16 mouse cellular contexts compared by ENCODE assay signal in genomic region chr7:106758800-106759199, GRCm38 (mm10). TPM values are rescaled to one million over a fixed set of nuclear protein-coding genes. Genes with fewer than 3 reads are reported as not detected.
"Had no signal": no experiment of that assay in that cellular context is flagged by ENCODE, and none has a peak within 500 bp of the region (broad histone marks: within the 10 kb centered on the region; RNA-seq: fewer than 3 reads in every experiment).

No protein-coding gene starts in this region.

- H3K36me3 ChIP-seq: limb, embryonic 10.5 days; liver, embryonic 13.5 days; lung, embryonic 15.5 days; midbrain, embryonic 12.5 days had no signal

- ATAC-seq: intestine, postnatal 0 days; liver, postnatal 0 days; midbrain, embryonic 16.5 days had no signal

- DNase-seq: kidney, adult 9 months; kidney, postnatal 36 days; liver, embryonic 13.5 days; liver, postnatal 0 days; lung, postnatal 36 days; spleen, adult 18-20 months; thymus, postnatal 36 days had no signal

- H3K27me3 ChIP-seq: liver, embryonic 13.5 days; lung, embryonic 15.5 days; midbrain, embryonic 12.5 days had no signal

RNA-seq across cellular contexts. Expression of gene Olfr698, which starts 3.6 kb away (rescaled TPM):
- total RNA-seq: layer of hippocampus, adult 18-20 months; layer of hippocampus, postnatal 10 days; left cerebral cortex, postnatal 14 days; megakaryocyte-erythroid progenitor cell, adult 5-6 weeks had no signal

RNA-seq across cellular contexts. Expression of gene Olfr697, which starts 16.6 kb away (rescaled TPM):
- total RNA-seq: layer of hippocampus, adult 18-20 months; layer of hippocampus, postnatal 10 days; left cerebral cortex, postnatal 14 days; megakaryocyte-erythroid progenitor cell, adult 5-6 weeks had no signal

RNA-seq across cellular contexts. Expression of gene Olfr699, which starts 34.2 kb away (rescaled TPM):
- total RNA-seq: layer of hippocampus, adult 18-20 months; layer of hippocampus, postnatal 10 days; left cerebral cortex, postnatal 14 days; megakaryocyte-erythroid progenitor cell, adult 5-6 weeks had no signal

RNA-seq across cellular contexts. Expression of gene Olfr695, which starts 42.6 kb away (rescaled TPM):
- total RNA-seq: layer of hippocampus, adult 18-20 months; layer of hippocampus, postnatal 10 days; left cerebral cortex, postnatal 14 days; megakaryocyte-erythroid progenitor cell, adult 5-6 weeks had no signal

RNA-seq across cellular contexts. Expression of gene Olfr700, which starts 49.8 kb away (rescaled TPM):
- total RNA-seq: layer of hippocampus, adult 18-20 months; layer of hippocampus, postnatal 10 days; left cerebral cortex, postnatal 14 days; megakaryocyte-erythroid progenitor cell, adult 5-6 weeks had no signal
